Mouse (Mus musculus): ENCODE measurements around the gene Ift74. TPM values are rescaled to one million over a fixed set of nuclear protein-coding genes. Genes with fewer than 3 reads are reported as not detected.

Ift74 gene
- polyA plus RNA-seq, 1 experiment from 2014 or later: 36.7 TPM

DNA sequence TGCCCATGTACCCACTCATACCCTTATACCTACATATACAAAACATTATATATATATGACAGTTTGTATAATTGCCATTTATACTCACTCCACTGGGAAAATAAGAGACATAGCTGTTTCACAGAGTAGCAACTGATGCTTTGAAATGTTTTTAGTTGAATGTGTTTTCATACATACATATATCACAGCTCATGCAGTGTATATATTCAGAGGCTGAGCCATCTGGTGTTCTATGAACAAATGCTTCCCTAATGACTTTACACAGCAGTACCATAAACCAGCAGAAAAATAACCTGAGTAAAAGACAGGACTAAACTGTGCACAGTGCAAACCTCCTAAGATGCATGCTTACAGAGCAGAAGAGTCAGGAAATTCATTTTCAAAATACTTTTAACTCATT lies 99.5 kb downstream of the Ift74 start:
- Histone ChIP-seq H3K27me3 (ENCODE audit: insufficient read depth, poor library complexity, severe bottlenecking) (no peaks in the 10 kb centered on the region), H3K36me3 (no peaks in the 10 kb centered on the region), H3K4me3 (no peak overlapping the region), H3K4me1 (replicated peaks) (no peaks in the 10 kb centered on the region), H3K27ac (no peak overlapping the region), H3K9me3 (no peaks in the 10 kb centered on the region)
- DNase-seq (ENCODE audit: low spot score): no peak

DNA sequence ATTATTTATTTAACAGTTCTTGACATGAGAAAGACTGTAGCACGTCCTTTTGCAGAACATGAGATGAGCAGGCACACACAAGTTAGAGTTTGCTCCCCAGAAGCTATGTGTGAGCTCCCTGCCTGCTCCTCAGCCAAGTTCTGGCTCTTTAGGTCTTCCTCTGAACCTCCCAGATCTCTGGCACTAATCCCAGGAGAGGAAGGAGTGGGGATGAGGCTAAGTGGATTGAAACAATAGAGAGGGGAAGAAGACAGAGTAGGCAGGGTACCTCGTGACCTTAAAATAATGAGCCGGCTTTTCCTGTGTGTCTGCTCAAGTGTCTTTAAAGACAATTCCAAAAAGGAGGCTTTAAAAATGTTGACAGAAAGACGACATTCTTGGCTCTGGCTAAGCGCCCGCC lies 100.9 kb downstream of the Ift74 start:
- Histone ChIP-seq H3K27ac (no peak overlapping the region), H3K9me3 (no peaks in the 10 kb centered on the region), H3K36me3 (no peaks in the 10 kb centered on the region), H3K27me3 (ENCODE audit: insufficient read depth, poor library complexity, severe bottlenecking) (no peaks in the 10 kb centered on the region), H3K4me3 (no peak overlapping the region), H3K4me1 (replicated peaks) (no peaks in the 10 kb centered on the region)
- no peak for DNase-seq (ENCODE audit: low spot score)
- 64% methylated on average over 6 of the region's 6 CpGs for WGBS

GRCm38 (mm10) chr4:94725799-94726198 lies 111.5 kb downstream of the Ift74 start:
- no peaks in the 10 kb centered on the region for H3K36me3 ChIP-seq
- H3K9me3 ChIP-seq: 0 out of 2 replicates have a peak, but pooled peaks cover 3% of the 10 kb centered on the region
- no peaks in the 10 kb centered on the region for H3K4me1 ChIP-seq (replicated peaks)
- no peaks in the 10 kb centered on the region for H3K27me3 ChIP-seq (ENCODE audit: insufficient read depth, poor library complexity, severe bottlenecking)
- H3K4me3 ChIP-seq: no peak overlapping the region
- no peak for DNase-seq (ENCODE audit: low spot score)
- H3K27ac ChIP-seq: no peak overlapping the region
- WGBS: 65% methylated on average over 4 of the region's 4 CpGs

GRCm38 (mm10) chr4:94732721-94733120 lies 118.4 kb downstream of the Ift74 start:
- no peaks in the 10 kb centered on the region for H3K4me1 ChIP-seq (replicated peaks)
- no peak overlapping the region for H3K27ac ChIP-seq
- H3K27me3 ChIP-seq (ENCODE audit: insufficient read depth, poor library complexity, severe bottlenecking): no peaks in the 10 kb centered on the region
- H3K4me3 ChIP-seq: no peak overlapping the region
- no peak for DNase-seq (ENCODE audit: low spot score)
- H3K36me3 ChIP-seq: no peaks in the 10 kb centered on the region
- 0 out of 2 replicates have a peak, but pooled peaks cover 3% of the 10 kb centered on the region for H3K9me3 ChIP-seq

- Histone ChIP-seq H3K9me3 (no peaks in the 10 kb centered on the region), H3K36me3 (no peaks in the 10 kb centered on the region), H3K4me1 (replicated peaks) (0 out of 2 replicates have a peak, but pooled peaks cover 7% of the 10 kb centered on the region), H3K27me3 (ENCODE audit: insufficient read depth, poor library complexity, severe bottlenecking) (no peaks in the 10 kb centered on the region), H3K4me3 (no peak overlapping the region), H3K27ac (no peak overlapping the region)
- no peak for DNase-seq (ENCODE audit: low spot score)
- 78% methylated on average over 5 of the region's 5 CpGs for WGBS
Observed at GRCm38 (mm10) chr4:94737326-94738295, 123.3 kb downstream of the Ift74 start.

- Histone ChIP-seq H3K4me3 (no peak within 1 kb of the TSS), H3K4me1 (replicated peaks) (0 out of 2 replicates have a peak, but pooled peaks cover 7% of the 10 kb centered on the region), H3K36me3 (no peaks in the 10 kb centered on the region), H3K27ac (0 out of 2 replicates have a peak within 1 kb of the TSS, but pooled peaks have one; percentile 16), H3K9me3 (no peaks in the 10 kb centered on the region), H3K27me3 (ENCODE audit: insufficient read depth, poor library complexity, severe bottlenecking) (no peaks in the 10 kb centered on the region)
- 76% methylated on average over 16 of the region's 16 CpGs for WGBS
- DNase-seq (ENCODE audit: low spot score): no peak
Observed at GRCm38 (mm10) chr4:94738838-94739731, 124.8 kb downstream of the Ift74 start, which contains the start of gene Tek. Gene Tek, plus strand, starts transcription at chr4:94739289.

DNA sequence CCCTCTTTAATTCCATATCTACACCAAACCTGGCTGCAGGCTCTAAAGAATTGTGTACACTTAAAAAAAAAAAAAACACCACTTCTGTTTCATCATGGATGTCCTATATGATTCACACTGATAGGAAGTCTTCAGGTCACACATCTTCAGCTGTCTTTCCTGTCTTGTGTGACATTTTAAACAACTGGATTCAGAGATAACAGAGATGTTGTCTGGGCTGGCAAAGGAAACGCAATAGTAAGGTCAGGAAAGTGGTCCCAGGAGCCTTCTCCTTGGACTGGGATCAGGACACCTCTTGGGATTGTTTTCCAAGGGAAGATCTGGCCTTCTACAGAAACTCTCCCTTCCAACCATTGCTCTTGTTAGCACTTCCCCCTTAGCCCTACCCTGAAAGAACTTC lies 127.5 kb downstream of the Ift74 start:
- Histone ChIP-seq H3K4me1 (replicated peaks) (peaks cover 16% of the 10 kb centered on the region; the same call in 1 of the 2 replicates), H3K9me3 (no peaks in the 10 kb centered on the region), H3K27ac (no peak overlapping the region), H3K4me3 (no peak overlapping the region), H3K36me3 (no peaks in the 10 kb centered on the region), H3K27me3 (ENCODE audit: insufficient read depth, poor library complexity, severe bottlenecking) (no peaks in the 10 kb centered on the region)
- 77% methylated on average over 1 of the region's 1 CpGs for WGBS
- DNase-seq (ENCODE audit: low spot score): no peak

MicroRNAs within 50 kb of the gene (microRNA counts, 519-probe panel; counts per million panel counts)
- microRNA mmu-miR-872: 4,174 counts per million, percentile 90 among the panel's probes with 10 or more counts

Other genes with a start within 250 kb of the Ift74 start
- not detected in 2 replicates for gene Gm10306, start 57.9 kb upstream of the Ift74 start, polyA plus RNA-seq (2016; fragmentation: Nextera tagmentation; extraction: Ambion mirVana)
- gene Caap1, start 57.7 kb upstream of the Ift74 start, polyA plus RNA-seq (2016; fragmentation: Nextera tagmentation; extraction: Ambion mirVana): 25.7 and 26.5 TPM in 2 replicates
- 70.1 and 89.9 TPM in 2 replicates for gene Plaa, start 11.2 kb upstream of the Ift74 start, polyA plus RNA-seq (2016; fragmentation: Nextera tagmentation; extraction: Ambion mirVana)
- gene Lrrc19, start 35.7 kb downstream of the Ift74 start, polyA plus RNA-seq (2016; fragmentation: Nextera tagmentation; extraction: Ambion mirVana): 0.92 and 1.0 TPM in 2 replicates
- 8.8 TPM in 2 replicates for gene Tek, start 124.8 kb downstream of the Ift74 start, polyA plus RNA-seq (2016; fragmentation: Nextera tagmentation; extraction: Ambion mirVana)